Mouse (Mus musculus) stomach, postnatal 0 days (tissue): ENCODE measurements at regions not wholly inside any gene's neighbourhood (a gene's known extent, or its start where the extent isn't known, plus 50 kb on each side); places are given as distances from the start of the nearest gene placed in this dataset.

ENCODE experiments used
- ATAC-seq: fragments of 200-750 bp; cut with Nextera tagmentation; 2 replicates; pipeline ENCODE4 v1.8.0; 2017; ENCODE audit not compliant: low FRiP score, low TSS enrichment
- DNase-seq: peaks from one replicate; pipeline ENCODE4 v3.0.0-alpha.2; 2016; ENCODE audit warnings: low spot score
- H3K27ac ChIP-seq: fragments of 300-500 bp; sonication (generic); replicated peaks from 2 replicates; pipeline ENCODE4 v1.5.1; 2014; ENCODE audit warnings: mild to moderate bottlenecking, control low read depth
- H3K27me3 ChIP-seq: fragments of 300-500 bp; sonication (generic); 2 replicates; pipeline ENCODE4 v1.6.1; 2014; ENCODE audit warnings: low read length; ENCODE audit not compliant: control insufficient read depth, insufficient read depth
- H3K36me3 ChIP-seq: fragments of 300-500 bp; sonication (generic); 2 replicates; pipeline ENCODE4 v1.6.1; 2014; ENCODE audit warnings: low read length, mixed read lengths; ENCODE audit not compliant: control insufficient read depth, insufficient read depth
- H3K4me1 ChIP-seq: fragments of 300-500 bp; sonication (generic); replicated peaks from 2 replicates; pipeline ENCODE4 v1.6.1; 2014; ENCODE audit warnings: antibody characterized with exemption; ENCODE audit not compliant: control insufficient read depth, insufficient read depth
- H3K4me2 ChIP-seq: fragments of 300-500 bp; sonication (generic); replicated peaks from 2 replicates; pipeline ENCODE4 v1.6.1; 2014; ENCODE audit warnings: low read depth, mild to moderate bottlenecking, control low read depth, moderate library complexity
- H3K4me3 ChIP-seq: fragments of 300-500 bp; sonication (generic); 2 replicates; pipeline ENCODE4 v1.5.1; 2014; ENCODE audit warnings: low read depth, low read length, control low read depth
- H3K9ac ChIP-seq: fragments of 300-500 bp; sonication (generic); 2 replicates; pipeline ENCODE4 v1.6.1; 2014; ENCODE audit warnings: mild to moderate bottlenecking, low read length, control low read depth, mixed read lengths
- H3K9me3 ChIP-seq: fragments of 300-500 bp; sonication (generic); 2 replicates; pipeline ENCODE4 v1.6.1; 2016; ENCODE audit warnings: low read length; ENCODE audit not compliant: control insufficient read depth
- CTCF ChIP-seq: IDR thresholded peaks from 2 replicates; pipeline ENCODE4 v1.5.1; 2016; ENCODE audit warnings: antibody characterized with exemption, low read depth, mild to moderate bottlenecking, moderate library complexity
- EP300 ChIP-seq: optimal IDR thresholded peaks from 2 replicates; pipeline ENCODE3; 2016; ENCODE audit warnings: antibody characterized with exemption
- WGBS: fragments of 180-500 bp; shearing (Covaris S2); extraction: QIAGEN DNeasy Blood & Tissue Kit; methylation state at CpG from one replicate; pipeline ENCODE4 v1.1.7; 2014; 5-methylcytosine and 5-hydroxymethylcytosine counted together

- H3K27me3 ChIP-seq = no peaks in the 10 kb centered on the region
- H3K9me3 ChIP-seq = no peaks in the 10 kb centered on the region
- TF ChIP-seq EP300 = no peak
- TF ChIP-seq CTCF = no peak
- no peak for DNase-seq
- WGBS = 85% methylated on average over 3 of the region's 3 CpGs
- no peaks in the 10 kb centered on the region for H3K36me3 ChIP-seq
- H3K27ac ChIP-seq = no peak overlapping the region
- no peaks in the 10 kb centered on the region for H3K4me1 ChIP-seq
- no peak for ATAC-seq
- H3K4me2 ChIP-seq = no peak overlapping the region
- H3K4me3 ChIP-seq = no peak overlapping the region
- H3K9ac ChIP-seq = no peak overlapping the region
These were observed 64.8 kb upstream of the Ogfrl1 start for GRCm38 (mm10) chr1:23462411-23462810.

DNA sequence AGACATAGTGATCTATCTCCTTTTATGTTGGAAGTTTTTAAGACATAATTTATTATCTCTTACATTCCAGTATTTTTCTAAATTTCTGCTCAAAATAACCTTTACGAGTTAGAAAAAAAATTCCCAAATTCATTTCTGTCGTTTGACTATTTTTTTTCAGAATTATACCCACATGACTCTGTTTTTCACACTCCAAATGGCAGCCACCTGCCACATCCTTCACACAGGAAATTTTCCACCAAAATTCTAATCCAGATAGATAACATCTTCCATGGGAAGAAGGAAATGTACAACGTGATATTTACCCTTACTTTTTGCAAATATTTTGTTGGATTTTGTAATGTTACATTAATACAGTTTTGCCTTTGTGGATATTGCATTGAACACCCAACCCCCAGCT is 66.5 kb upstream of the Ogfrl1 start:
- H3K27ac ChIP-seq = no peak overlapping the region
- no peaks in the 10 kb centered on the region for H3K27me3 ChIP-seq
- no peak overlapping the region for H3K9ac ChIP-seq
- 66% methylated on average over 3 of the region's 3 CpGs for WGBS
- DNase-seq = no peak
- H3K4me3 ChIP-seq = no peak overlapping the region
- H3K4me2 ChIP-seq = no peak overlapping the region
- TF ChIP-seq CTCF (no peak), EP300 (no peak)
- H3K4me1 ChIP-seq = no peaks in the 10 kb centered on the region
- no peaks in the 10 kb centered on the region for H3K36me3 ChIP-seq
- ATAC-seq = no peak
- no peaks in the 10 kb centered on the region for H3K9me3 ChIP-seq

DNA sequence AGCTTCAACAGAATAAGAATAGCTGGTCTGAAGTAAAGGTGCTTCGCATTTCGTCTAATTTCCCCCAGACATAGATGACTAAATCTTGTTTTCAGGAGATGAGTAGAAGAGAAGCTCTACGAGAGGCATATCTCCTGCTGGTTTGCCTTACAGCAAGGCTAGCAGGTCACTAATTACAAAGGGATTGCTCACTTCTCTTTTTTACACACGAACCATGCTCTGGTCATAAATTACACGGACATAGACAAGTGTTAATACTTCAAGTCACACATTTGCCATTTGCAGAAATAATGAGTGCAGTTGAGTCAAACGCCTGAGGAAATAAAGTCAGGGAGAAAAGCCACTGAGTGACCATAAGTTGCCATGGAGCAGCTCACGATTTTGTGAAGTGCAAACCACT is 68.8 kb upstream of the Ogfrl1 start:
- 55% methylated on average over 7 of the region's 7 CpGs for WGBS
- H3K4me2 ChIP-seq = no peak overlapping the region
- TF ChIP-seq CTCF (no peak), EP300 (no peak)
- H3K4me1 ChIP-seq = no peaks in the 10 kb centered on the region
- no peak overlapping the region for H3K4me3 ChIP-seq
- no peak for ATAC-seq
- no peaks in the 10 kb centered on the region for H3K36me3 ChIP-seq
- no peak overlapping the region for H3K9ac ChIP-seq
- no peaks in the 10 kb centered on the region for H3K9me3 ChIP-seq
- DNase-seq = no peak
- no peaks in the 10 kb centered on the region for H3K27me3 ChIP-seq
- H3K27ac ChIP-seq = no peak overlapping the region

DNA sequence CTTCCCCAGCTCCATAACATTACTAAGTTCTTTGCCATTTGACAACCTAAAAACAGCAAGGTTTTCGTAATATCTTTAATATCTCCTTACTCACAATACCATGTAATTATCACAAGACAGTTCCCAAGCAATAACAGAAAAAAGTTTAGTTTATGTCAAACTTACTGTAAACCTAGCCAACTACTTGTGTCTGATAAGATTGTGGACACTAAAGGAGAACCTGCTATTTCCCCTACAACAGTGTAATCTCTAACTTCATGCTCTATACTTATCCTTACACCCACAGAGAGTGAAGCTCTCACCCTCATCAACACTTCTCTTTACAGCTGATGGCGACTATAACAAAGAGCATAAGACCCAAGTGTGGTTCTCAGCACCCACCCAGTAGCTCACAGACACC is 69.8 kb upstream of the Ogfrl1 start:
- 86% methylated on average over 2 of the region's 2 CpGs for WGBS
- H3K4me3 ChIP-seq = no peak overlapping the region
- no peak overlapping the region for H3K9ac ChIP-seq
- no peak overlapping the region for H3K27ac ChIP-seq
- TF ChIP-seq CTCF = no peak
- TF ChIP-seq EP300 = no peak
- DNase-seq (no peak), ATAC-seq (no peak)
- no peak overlapping the region for H3K4me2 ChIP-seq
- H3K27me3 ChIP-seq = no peaks in the 10 kb centered on the region
- no peaks in the 10 kb centered on the region for H3K4me1 ChIP-seq
- H3K36me3 ChIP-seq = no peaks in the 10 kb centered on the region
- no peaks in the 10 kb centered on the region for H3K9me3 ChIP-seq

DNA sequence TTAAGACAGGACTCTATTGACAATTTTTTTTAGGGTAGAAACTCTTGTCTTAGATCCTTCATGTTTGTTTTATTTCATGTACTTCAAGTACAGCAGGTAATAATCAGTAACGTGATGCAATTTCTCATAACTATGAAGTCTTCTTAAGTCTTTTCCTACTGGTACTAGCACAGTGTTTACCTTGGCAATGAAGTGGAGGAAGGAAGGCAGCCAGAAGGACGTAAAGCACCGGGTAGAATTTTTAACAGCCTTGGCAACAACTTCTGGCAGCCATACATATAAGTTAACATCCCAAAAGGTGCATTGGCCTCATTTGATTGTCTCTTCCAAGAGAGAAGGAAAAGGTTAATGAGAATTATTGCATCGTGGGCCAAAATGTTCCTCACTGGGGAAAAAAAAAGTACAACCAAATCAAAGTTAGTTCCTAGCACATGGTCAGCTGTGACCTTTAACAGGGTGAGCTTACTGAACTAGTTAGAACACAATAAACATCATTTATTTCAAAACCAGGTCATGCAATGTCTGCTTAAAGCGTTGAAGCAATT is 83.3 kb upstream of the Ogfrl1 start:
- H3K27ac ChIP-seq = no peak overlapping the region
- no peaks in the 10 kb centered on the region for H3K9me3 ChIP-seq
- H3K4me1 ChIP-seq = no peaks in the 10 kb centered on the region
- H3K9ac ChIP-seq = no peak overlapping the region
- ATAC-seq (no peak), DNase-seq (no peak)
- no peak for TF ChIP-seq EP300
- no peak for TF ChIP-seq CTCF
- no peak overlapping the region for H3K4me2 ChIP-seq
- H3K36me3 ChIP-seq = no peaks in the 10 kb centered on the region
- no peak overlapping the region for H3K4me3 ChIP-seq
- no peaks in the 10 kb centered on the region for H3K27me3 ChIP-seq
- WGBS = 52% methylated on average over 5 of the region's 5 CpGs

DNA sequence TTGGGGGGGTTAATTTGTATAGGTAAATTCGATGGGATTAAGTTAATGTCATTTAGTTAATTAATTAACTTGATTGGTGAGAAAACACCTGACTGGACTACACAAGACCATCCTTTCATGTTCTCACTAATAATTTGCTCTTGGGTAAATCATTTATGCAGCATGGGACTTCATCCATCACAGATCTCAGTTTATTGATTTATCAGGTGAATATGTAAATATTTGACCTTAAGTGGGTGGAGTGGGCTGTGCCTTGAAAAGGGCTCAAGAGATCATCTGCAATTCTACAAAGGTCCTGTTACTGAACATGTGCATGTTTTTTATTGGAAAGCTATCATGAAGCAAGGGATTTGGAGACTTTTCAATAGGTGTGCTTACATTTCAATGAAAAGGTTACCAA is 87.0 kb upstream of the Ogfrl1 start:
- no peaks in the 10 kb centered on the region for H3K36me3 ChIP-seq

More for the DNA sequence above, 87.0 kb upstream of the Ogfrl1 start:
- TF ChIP-seq CTCF = no peak
- TF ChIP-seq EP300 = no peak
- Histone ChIP-seq H3K4me1 (no peaks in the 10 kb centered on the region), H3K4me3 (no peak overlapping the region), H3K27ac (no peak overlapping the region), H3K4me2 (no peak overlapping the region), H3K9ac (no peak overlapping the region), H3K9me3 (no peaks in the 10 kb centered on the region), H3K27me3 (no peaks in the 10 kb centered on the region)
- 33% methylated on average over 1 of the region's 1 CpGs for WGBS
- DNase-seq (no peak), ATAC-seq (no peak)
